Mouse (Mus musculus) C2C12 (cell line): ENCODE measurements around the gene Plg. TPM values are rescaled to one million over a fixed set of nuclear protein-coding genes. Genes with fewer than 3 reads are reported as not detected.

ENCODE experiments used
- H3K27me3 ChIP-seq: one replicate; pipeline ENCODE4 v1.6.1; 2011; ENCODE audit not compliant: control insufficient read depth, insufficient read depth, insufficient read length
- H3K36me3 ChIP-seq: one replicate; pipeline ENCODE4 v1.6.1; 2011; ENCODE audit not compliant: control insufficient read depth, insufficient read depth
- H3K4me3 ChIP-seq: one replicate; pipeline ENCODE4 v1.5.1; 2011; ENCODE audit warnings: mild to moderate bottlenecking, control low read depth; ENCODE audit not compliant: poor library complexity, insufficient read depth, severe bottlenecking
- H3K79me2 ChIP-seq: one replicate; pipeline ENCODE4 v1.6.1; 2011; ENCODE audit not compliant: control insufficient read depth, insufficient read depth
- H3K79me3 ChIP-seq: one replicate; pipeline ENCODE4 v1.6.1; 2011; ENCODE audit warnings: low read depth, control low read depth
- H3ac ChIP-seq: one replicate; pipeline ENCODE3; 2011; ENCODE audit warnings: low read depth; ENCODE audit not compliant: control insufficient read depth, insufficient read length
- CEBPB ChIP-seq: IDR thresholded peaks from one replicate; pipeline ENCODE4 v1.6.1; 2011; ENCODE audit warnings: low read depth, mild to moderate bottlenecking, control low read depth, moderate library complexity
- CTCF ChIP-seq: IDR thresholded peaks from one replicate; pipeline ENCODE4 v1.5.1; 2011; ENCODE audit not compliant: control insufficient read depth, insufficient read depth, insufficient read length
- FOSL1 ChIP-seq: IDR thresholded peaks from one replicate; pipeline ENCODE4 v1.8.0; 2011; ENCODE audit warnings: mild to moderate bottlenecking, low read length; ENCODE audit not compliant: poor library complexity, insufficient read depth, severe bottlenecking
- MAX ChIP-seq: IDR thresholded peaks from one replicate; pipeline ENCODE4 v1.6.1; 2011; ENCODE audit warnings: mild to moderate bottlenecking, control low read depth
- MYOD1 ChIP-seq: IDR thresholded peaks from one replicate; pipeline ENCODE4 v1.6.1; 2011; ENCODE audit warnings: low read depth; ENCODE audit not compliant: control insufficient read depth, insufficient read length
- MYOG ChIP-seq: IDR thresholded peaks from one replicate; pipeline ENCODE4 v1.6.1; 2011; ENCODE audit not compliant: control insufficient read depth, insufficient read length; ENCODE audit errors: extremely low read depth
- USF1 ChIP-seq: IDR thresholded peaks from one replicate; pipeline ENCODE4 v1.6.1; 2011; ENCODE audit warnings: low read depth, mild to moderate bottlenecking, control low read depth, moderate library complexity
- polyA plus RNA-seq: library from polyadenylated mRNA; unstranded; fragments of >200 nt; fragmentation: generic; extraction: Trizol; gene quantifications from one replicate; pipeline ENCODE4 v1.2.1, GENCODE M21; 2012; ENCODE audit warnings: missing spikeins

The Plg gene
- polyA plus RNA-seq, 1 experiment: 0.01 TPM

- Histone ChIP-seq H3K79me2 (no peaks in the 10 kb centered on the region), H3K79me3 (no peaks in the 10 kb centered on the region), H3K36me3 (no peaks in the 10 kb centered on the region), H3ac (no peak overlapping the region), H3K27me3 (peaks cover 38% of the 10 kb centered on the region), H3K4me3 (no peak overlapping the region)
- TF ChIP-seq FOSL1 (no peak), USF1 (no peak), MAX (no peak), CTCF (no peak), MYOD1 (no peak), CEBPB (no peak), MYOG (no peak)
These were observed 36.8 kb downstream of the Plg start for GRCm38 (mm10) chr17:12415031-12415735.

- peaks cover 34% of the 10 kb centered on the region for H3K27me3 ChIP-seq
- no peak for TF ChIP-seq MYOG
- TF ChIP-seq FOSL1: no peak
- TF ChIP-seq CTCF: no peak
- no peak for TF ChIP-seq MAX
- no peak for TF ChIP-seq MYOD1
- TF ChIP-seq USF1: no peak
- TF ChIP-seq CEBPB: no peak
- H3K79me3 ChIP-seq: no peaks in the 10 kb centered on the region
- H3ac ChIP-seq: no peak overlapping the region
- H3K4me3 ChIP-seq: no peak overlapping the region
- no peaks in the 10 kb centered on the region for H3K36me3 ChIP-seq
- no peaks in the 10 kb centered on the region for H3K79me2 ChIP-seq
These were observed 37.3 kb downstream of the Plg start for GRCm38 (mm10) chr17:12415741-12416140.

GRCm38 (mm10) chr17:12416250-12416895 lies 38.0 kb downstream of the Plg start:
- no peak overlapping the region for H3ac ChIP-seq
- no peaks in the 10 kb centered on the region for H3K79me2 ChIP-seq
- H3K79me3 ChIP-seq: no peaks in the 10 kb centered on the region
- peaks cover 29% of the 10 kb centered on the region for H3K27me3 ChIP-seq
- no peak overlapping the region for H3K4me3 ChIP-seq
- no peak for TF ChIP-seq MYOD1
- peak; percentile 40 for TF ChIP-seq CTCF
- no peaks in the 10 kb centered on the region for H3K36me3 ChIP-seq

GRCm38 (mm10) chr17:12419491-12420079 lies 41.2 kb downstream of the Plg start:
- Histone ChIP-seq H3K79me2 (no peaks in the 10 kb centered on the region), H3K27me3 (peaks cover 26% of the 10 kb centered on the region), H3K36me3 (no peaks in the 10 kb centered on the region), H3K79me3 (no peaks in the 10 kb centered on the region), H3K4me3 (no peak overlapping the region), H3ac (no peak overlapping the region)
- TF ChIP-seq CTCF: no peak
- no peak for TF ChIP-seq USF1
- TF ChIP-seq MAX: no peak
- no peak for TF ChIP-seq CEBPB
- TF ChIP-seq MYOG: no peak
- no peak for TF ChIP-seq FOSL1
- no peak for TF ChIP-seq MYOD1

DNA sequence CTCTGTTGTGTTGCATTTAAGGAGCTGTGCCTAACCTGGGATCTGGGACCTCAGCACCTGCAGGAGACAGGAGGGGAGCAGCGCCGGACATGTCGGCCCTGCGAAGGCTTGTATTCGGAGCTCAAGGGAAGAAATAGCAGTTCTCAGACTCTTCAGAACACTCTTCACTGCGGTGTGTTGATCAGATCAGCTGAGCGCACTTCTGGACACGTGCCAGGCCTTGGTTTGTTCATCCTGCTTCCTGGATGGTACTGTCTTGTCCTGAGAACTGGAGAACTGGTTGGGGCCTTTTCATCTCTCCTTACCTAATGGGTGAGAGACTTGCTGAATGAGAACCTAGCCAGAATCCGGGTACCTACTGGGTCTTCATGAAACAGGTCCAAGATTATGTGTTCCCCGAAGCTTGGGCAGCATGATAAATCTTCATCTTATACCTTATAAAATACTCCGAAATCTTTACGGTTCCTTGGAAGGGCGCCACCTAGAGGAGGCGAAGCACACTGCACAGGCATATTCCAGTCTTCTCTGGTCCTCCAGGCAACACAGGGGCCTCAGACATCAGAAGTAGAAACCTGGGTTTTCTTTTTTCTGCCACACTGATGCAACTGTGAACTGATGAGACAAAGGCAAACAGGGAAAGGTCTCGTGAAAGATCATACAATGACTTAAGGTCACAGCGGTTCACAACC lies 42.6 kb downstream of the Plg start:
- TF ChIP-seq MYOD1 (no peak), CEBPB (no peak), CTCF (no peak), FOSL1 (no peak), USF1 (no peak), MAX (no peak), MYOG (no peak)

More for the DNA sequence above, 42.6 kb downstream of the Plg start:
- H3K36me3 ChIP-seq: no peaks in the 10 kb centered on the region
- H3K4me3 ChIP-seq: no peak overlapping the region
- no peaks in the 10 kb centered on the region for H3K79me3 ChIP-seq
- H3ac ChIP-seq: no peak overlapping the region
- H3K79me2 ChIP-seq: no peaks in the 10 kb centered on the region
- peaks cover 36% of the 10 kb centered on the region for H3K27me3 ChIP-seq
